Mouse (Mus musculus) layer of hippocampus, adult 9-11 months (tissue): Measurements from ENCODE around the gene Dab2ip.

Experiments
- DNase-seq: peaks from one replicate; pipeline ENCODE4 v3.0.0; 2022

The Dab2ip gene

GRCm38 (mm10) chr2:35598819-35599218 lies 40.8 kb downstream of the Dab2ip start:
- no peak for DNase-seq

- DNase-seq = no peak
These were observed 43.6 kb downstream of the Dab2ip start for GRCm38 (mm10) chr2:35601665-35602064.

GRCm38 (mm10) chr2:35607476-35607875 lies 49.4 kb downstream of the Dab2ip start:
- no peak for DNase-seq

- DNase-seq = no peak
These were observed 50.8 kb downstream of the Dab2ip start for GRCm38 (mm10) chr2:35608856-35609255.

- DNase-seq = peak; percentile 65
These were observed 51.3 kb downstream of the Dab2ip start for GRCm38 (mm10) chr2:35609317-35609716.

GRCm38 (mm10) chr2:35610168-35610951 lies 52.3 kb downstream of the Dab2ip start:
- DNase-seq = peak; percentile 71

- no peak for DNase-seq
These were observed 52.9 kb downstream of the Dab2ip start for GRCm38 (mm10) chr2:35610976-35611375.

- no peak for DNase-seq
These were observed 53.6 kb downstream of the Dab2ip start for GRCm38 (mm10) chr2:35611645-35612044.

- DNase-seq = no peak
These were observed 54.2 kb downstream of the Dab2ip start for GRCm38 (mm10) chr2:35612297-35612696.

- no peak for DNase-seq
These were observed 55.9 kb downstream of the Dab2ip start for GRCm38 (mm10) chr2:35613946-35614353.

GRCm38 (mm10) chr2:35614411-35614810 lies 56.3 kb downstream of the Dab2ip start:
- no peak for DNase-seq

GRCm38 (mm10) chr2:35615366-35615765 lies 57.3 kb downstream of the Dab2ip start:
- no peak for DNase-seq

- no peak for DNase-seq
These were observed 57.9 kb downstream of the Dab2ip start for GRCm38 (mm10) chr2:35615977-35616376.

GRCm38 (mm10) chr2:35616891-35617658 lies 59.0 kb downstream of the Dab2ip start:
- DNase-seq = no peak

GRCm38 (mm10) chr2:35618981-35619380 lies 60.9 kb downstream of the Dab2ip start:
- DNase-seq = no peak

- DNase-seq = no peak
These were observed 61.5 kb downstream of the Dab2ip start for GRCm38 (mm10) chr2:35619532-35619931.

GRCm38 (mm10) chr2:35620364-35621224 lies 62.5 kb downstream of the Dab2ip start:
- DNase-seq = no peak

GRCm38 (mm10) chr2:35621225-35621519 lies 63.1 kb downstream of the Dab2ip start:
- DNase-seq = no peak

- DNase-seq = no peak
These were observed 63.7 kb downstream of the Dab2ip start for GRCm38 (mm10) chr2:35621796-35622195.

- no peak for DNase-seq
These were observed 64.4 kb downstream of the Dab2ip start for GRCm38 (mm10) chr2:35622261-35623103.

GRCm38 (mm10) chr2:35623104-35623377 lies 65.0 kb downstream of the Dab2ip start:
- no peak for DNase-seq

- DNase-seq = no peak
These were observed 65.5 kb downstream of the Dab2ip start for GRCm38 (mm10) chr2:35623431-35624148.
